Mouse (Mus musculus): ENCODE results near the gene Oat. TPM values are rescaled to one million over a fixed set of nuclear protein-coding genes. Genes with fewer than 3 reads are reported as not detected.
A peak's percentile ranks its signal among the peaks of the same experiment; 100 is the strongest.

Oat gene
- polyA plus RNA-seq, 1 experiment from 2014 or later = 80.3 TPM

GRCm38 (mm10) chr7:132610468-132611318 is 34.5 kb upstream of the Oat start, which contains the start of gene Lhpp:
Gene Lhpp (plus strand): TSS chr7:132610638.
- 0 out of 2 replicates have a peak within 1 kb of the TSS, but pooled peaks have one; percentile 60 for H3K27ac ChIP-seq (ENCODE audit: low read depth, low read length)
- no peaks in the 10 kb centered on the region for H3K9me3 ChIP-seq (ENCODE audit: control insufficient read depth, low read length)
- ATAC-seq (ENCODE audit: low read depth) = peak; percentile 90
- 8% methylated on average over 44 of the region's 44 CpGs for WGBS
- no peaks in the 10 kb centered on the region; the same call in 1 of the 2 replicates for H3K4me1 ChIP-seq (ENCODE audit: control insufficient read depth, insufficient read depth, low read length)
- no peaks in the 10 kb centered on the region for H3K27me3 ChIP-seq (ENCODE audit: control insufficient read depth, insufficient read depth, low read length)
- no peaks in the 10 kb centered on the region for H3K36me3 ChIP-seq (ENCODE audit: control insufficient read depth, insufficient read depth, low read length)
- H3K4me3 ChIP-seq (ENCODE audit: low read depth, low read length) = peak within 1 kb of the TSS; percentile 52
- peak within 1 kb of the TSS; percentile 52 for H3K9ac ChIP-seq (replicated peaks; ENCODE audit: low read depth, low read length)
- peak within 1 kb of the TSS; percentile 71 for H3K4me2 ChIP-seq (ENCODE audit: low read depth, low read length)

- Histone ChIP-seq H3K9ac (replicated peaks; ENCODE audit: low read depth, low read length) (no peak overlapping the region), H3K9me3 (ENCODE audit: control insufficient read depth, low read length) (no peaks in the 10 kb centered on the region), H3K4me2 (ENCODE audit: low read depth, low read length) (no peak overlapping the region), H3K27ac (ENCODE audit: low read depth, low read length) (no peak overlapping the region), H3K36me3 (ENCODE audit: control insufficient read depth, insufficient read depth, low read length) (no peaks in the 10 kb centered on the region), H3K4me3 (ENCODE audit: low read depth, low read length) (no peak overlapping the region), H3K27me3 (ENCODE audit: control insufficient read depth, insufficient read depth, low read length) (no peaks in the 10 kb centered on the region), H3K4me1 (ENCODE audit: control insufficient read depth, insufficient read depth, low read length) (no peaks in the 10 kb centered on the region; the same call in 1 of the 2 replicates)
- WGBS = 96% methylated on average over 4 of the region's 4 CpGs
- ATAC-seq (ENCODE audit: low read depth) = no peak
Observed at GRCm38 (mm10) chr7:132608316-132609020, 32.3 kb upstream of the Oat start.

- no peaks in the 10 kb centered on the region for H3K9me3 ChIP-seq (ENCODE audit: control insufficient read depth, low read length)
- no peak for ATAC-seq (ENCODE audit: low read depth)
- no peaks in the 10 kb centered on the region; the same call in 1 of the 2 replicates for H3K27me3 ChIP-seq (ENCODE audit: control insufficient read depth, insufficient read depth, low read length)
- no peaks in the 10 kb centered on the region; the same call in 1 of the 2 replicates for H3K4me1 ChIP-seq (ENCODE audit: control insufficient read depth, insufficient read depth, low read length)
- no peak overlapping the region for H3K9ac ChIP-seq (replicated peaks; ENCODE audit: low read depth, low read length)
- WGBS = 69% methylated on average over 5 of the region's 5 CpGs
- H3K36me3 ChIP-seq (ENCODE audit: control insufficient read depth, insufficient read depth, low read length) = no peaks in the 10 kb centered on the region
- no peak overlapping the region for H3K4me2 ChIP-seq (ENCODE audit: low read depth, low read length)
- no peak overlapping the region for H3K4me3 ChIP-seq (ENCODE audit: low read depth, low read length)
- H3K27ac ChIP-seq (ENCODE audit: low read depth, low read length) = no peak overlapping the region
Observed at GRCm38 (mm10) chr7:132605689-132606088, 29.5 kb upstream of the Oat start.

GRCm38 (mm10) chr7:132604720-132605119 is 28.5 kb upstream of the Oat start:
- 87% methylated on average over 4 of the region's 4 CpGs for WGBS
- H3K4me1 ChIP-seq (ENCODE audit: control insufficient read depth, insufficient read depth, low read length) = peaks cover under 1% of the 10 kb centered on the region; the same call in 1 of the 2 replicates

GRCm38 (mm10) chr7:132600926-132601325 is 24.7 kb upstream of the Oat start:
- Histone ChIP-seq H3K27ac (ENCODE audit: low read depth, low read length) (no peak overlapping the region), H3K4me2 (ENCODE audit: low read depth, low read length) (no peak overlapping the region), H3K9me3 (ENCODE audit: control insufficient read depth, low read length) (no peaks in the 10 kb centered on the region), H3K27me3 (ENCODE audit: control insufficient read depth, insufficient read depth, low read length) (peaks cover 33% of the 10 kb centered on the region), H3K4me1 (ENCODE audit: control insufficient read depth, insufficient read depth, low read length) (peaks cover 19% of the 10 kb centered on the region), H3K4me3 (ENCODE audit: low read depth, low read length) (no peak overlapping the region), H3K9ac (replicated peaks; ENCODE audit: low read depth, low read length) (no peak overlapping the region), H3K36me3 (ENCODE audit: control insufficient read depth, insufficient read depth, low read length) (no peaks in the 10 kb centered on the region)
- 9% methylated on average over 8 of the region's 8 CpGs for WGBS
- no peak for ATAC-seq (ENCODE audit: low read depth)

More at GRCm38 (mm10) chr7:132604720-132605119, 28.5 kb upstream of the Oat start:
- Histone ChIP-seq H3K4me3 (ENCODE audit: low read depth, low read length) (no peak overlapping the region), H3K27me3 (ENCODE audit: control insufficient read depth, insufficient read depth, low read length) (peaks cover 7% of the 10 kb centered on the region), H3K36me3 (ENCODE audit: control insufficient read depth, insufficient read depth, low read length) (no peaks in the 10 kb centered on the region), H3K9ac (replicated peaks; ENCODE audit: low read depth, low read length) (no peak overlapping the region), H3K9me3 (ENCODE audit: control insufficient read depth, low read length) (no peaks in the 10 kb centered on the region), H3K4me2 (ENCODE audit: low read depth, low read length) (no peak overlapping the region), H3K27ac (ENCODE audit: low read depth, low read length) (no peak overlapping the region)
- no peak for ATAC-seq (ENCODE audit: low read depth)

- 0 out of 2 replicates have a peak, but pooled peaks have one; percentile 16 for ATAC-seq (ENCODE audit: low read depth)
- H3K9me3 ChIP-seq (ENCODE audit: control insufficient read depth, low read length) = no peaks in the 10 kb centered on the region
- peak overlapping the region; percentile 27 for H3K4me3 ChIP-seq (ENCODE audit: low read depth, low read length)
- H3K36me3 ChIP-seq (ENCODE audit: control insufficient read depth, insufficient read depth, low read length) = no peaks in the 10 kb centered on the region
- peaks cover 19% of the 10 kb centered on the region for H3K4me1 ChIP-seq (ENCODE audit: control insufficient read depth, insufficient read depth, low read length)
- WGBS = 4% methylated on average over 9 of the region's 9 CpGs
- peaks cover 38% of the 10 kb centered on the region for H3K27me3 ChIP-seq (ENCODE audit: control insufficient read depth, insufficient read depth, low read length)
- no peak overlapping the region for H3K9ac ChIP-seq (replicated peaks; ENCODE audit: low read depth, low read length)
- H3K27ac ChIP-seq (ENCODE audit: low read depth, low read length) = no peak overlapping the region
- H3K4me2 ChIP-seq (ENCODE audit: low read depth, low read length) = peak overlapping the region; percentile 57
Observed at GRCm38 (mm10) chr7:132600026-132600425, 23.8 kb upstream of the Oat start.

GRCm38 (mm10) chr7:132599071-132599975 is 23.1 kb upstream of the Oat start, which contains the start of gene Nkx1-2:
Gene Nkx1-2 (minus strand): TSS chr7:132599637.
- H3K36me3 ChIP-seq (ENCODE audit: control insufficient read depth, insufficient read depth, low read length) = no peaks in the 10 kb centered on the region
- peak; percentile 49; the same call in 1 of the 2 replicates for ATAC-seq (ENCODE audit: low read depth)
- peaks cover 19% of the 10 kb centered on the region for H3K4me1 ChIP-seq (ENCODE audit: control insufficient read depth, insufficient read depth, low read length)
- no peak within 1 kb of the TSS for H3K27ac ChIP-seq (ENCODE audit: low read depth, low read length)
- 1% methylated on average over 50 of the region's 52 CpGs for WGBS
- H3K27me3 ChIP-seq (ENCODE audit: control insufficient read depth, insufficient read depth, low read length) = peaks cover 38% of the 10 kb centered on the region
- no peak within 1 kb of the TSS for H3K9ac ChIP-seq (replicated peaks; ENCODE audit: low read depth, low read length)
- H3K4me2 ChIP-seq (ENCODE audit: low read depth, low read length) = peak within 1 kb of the TSS; percentile 57
- peak within 1 kb of the TSS; percentile 27 for H3K4me3 ChIP-seq (ENCODE audit: low read depth, low read length)
- H3K9me3 ChIP-seq (ENCODE audit: control insufficient read depth, low read length) = no peaks in the 10 kb centered on the region

- H3K4me3 ChIP-seq (ENCODE audit: low read depth, low read length) = peak overlapping the region; percentile 41
- no peak for ATAC-seq (ENCODE audit: low read depth)
- under 1% methylated on average over 60 of the region's 60 CpGs for WGBS
- peaks cover 19% of the 10 kb centered on the region for H3K4me1 ChIP-seq (ENCODE audit: control insufficient read depth, insufficient read depth, low read length)
- peak overlapping the region; percentile 77 for H3K4me2 ChIP-seq (ENCODE audit: low read depth, low read length)
- no peak overlapping the region for H3K27ac ChIP-seq (ENCODE audit: low read depth, low read length)
- H3K9me3 ChIP-seq (ENCODE audit: control insufficient read depth, low read length) = no peaks in the 10 kb centered on the region
- H3K36me3 ChIP-seq (ENCODE audit: control insufficient read depth, insufficient read depth, low read length) = no peaks in the 10 kb centered on the region
- H3K9ac ChIP-seq (replicated peaks; ENCODE audit: low read depth, low read length) = no peak overlapping the region
- peaks cover 38% of the 10 kb centered on the region for H3K27me3 ChIP-seq (ENCODE audit: control insufficient read depth, insufficient read depth, low read length)
Observed at GRCm38 (mm10) chr7:132597251-132598041, 21.2 kb upstream of the Oat start.

Measured in neural tube, embryonic 14.5 days (tissue).